Mouse (Mus musculus): ENCODE measurements around the gene Lpin1. TPM values are rescaled to one million over a fixed set of nuclear protein-coding genes. Genes with fewer than 3 reads are reported as not detected.

The Lpin1 gene
- polyA plus RNA-seq (2017; shearing (Covaris generic)): 10 to 100 TPM; 20.0 to 31.1 TPM

GRCm38 (mm10) chr12:16610936-16611335 is at the start of gene Lpin1:
TSS of gene Lpin1 (minus strand) at chr12:16610966.
- no peak for ATAC-seq

- no peak for ATAC-seq
Measured at GRCm38 (mm10) chr12:16656906-16657875, 46.4 kb upstream of the Lpin1 start.

GRCm38 (mm10) chr12:16655604-16656003 is 44.8 kb upstream of the Lpin1 start:
- no peak for ATAC-seq

GRCm38 (mm10) chr12:16653332-16654093 is 42.7 kb upstream of the Lpin1 start, which contains the start of gene Ntsr2:
TSS of gene Ntsr2 (plus strand) at chr12:16653382.
- ATAC-seq: no peak

GRCm38 (mm10) chr12:16649819-16650218 is 39.1 kb upstream of the Lpin1 start:
- ATAC-seq: no peak

GRCm38 (mm10) chr12:16648273-16648672 is 37.5 kb upstream of the Lpin1 start:
- no peak for ATAC-seq

- no peak for ATAC-seq
Measured at GRCm38 (mm10) chr12:16646780-16647409, 36.1 kb upstream of the Lpin1 start.

GRCm38 (mm10) chr12:16644698-16645097 is 33.9 kb upstream of the Lpin1 start:
- ATAC-seq: no peak

GRCm38 (mm10) chr12:16643508-16644345 is 33.0 kb upstream of the Lpin1 start:
- ATAC-seq: no peak

- no peak for ATAC-seq
Measured at GRCm38 (mm10) chr12:16642000-16642399, 31.2 kb upstream of the Lpin1 start.

GRCm38 (mm10) chr12:16640075-16640474 is 29.3 kb upstream of the Lpin1 start:
- no peak for ATAC-seq

GRCm38 (mm10) chr12:16639078-16639771 is 28.5 kb upstream of the Lpin1 start:
- ATAC-seq: no peak

GRCm38 (mm10) chr12:16635816-16636215 is 25.1 kb upstream of the Lpin1 start:
- no peak for ATAC-seq

- peak; percentile 65 for ATAC-seq
Measured at GRCm38 (mm10) chr12:16634075-16634813, 23.5 kb upstream of the Lpin1 start.

GRCm38 (mm10) chr12:16633235-16633634 is 22.5 kb upstream of the Lpin1 start:
- no peak for ATAC-seq

GRCm38 (mm10) chr12:16631423-16631822 is 20.7 kb upstream of the Lpin1 start:
- ATAC-seq: no peak

GRCm38 (mm10) chr12:16630866-16631185 is 20.1 kb upstream of the Lpin1 start:
- no peak for ATAC-seq

GRCm38 (mm10) chr12:16630152-16630865 is 19.5 kb upstream of the Lpin1 start:
- no peak for ATAC-seq

GRCm38 (mm10) chr12:16620230-16620629 is 9.5 kb upstream of the Lpin1 start:
- no peak for ATAC-seq

GRCm38 (mm10) chr12:16619453-16619852 is 8.7 kb upstream of the Lpin1 start:
- ATAC-seq: no peak
